9 mouse cellular contexts compared by ENCODE assay signal in genomic region chr3:142439591-142440093, GRCm38 (mm10). TPM values are rescaled to one million over a fixed set of nuclear protein-coding genes. Genes with fewer than 3 reads are reported as not detected.
DNase-seq lines count a peak whose midpoint lies in the region; ATAC-seq and TF ChIP-seq lines count a peak whose summit lies in the region.
"Had no signal": no experiment of that assay in that cellular context is flagged by ENCODE, and none has a peak within 500 bp of the region (broad histone marks: within the 10 kb centered on the region; RNA-seq: fewer than 3 reads in every experiment).

No protein-coding gene starts in this region.

- no peak overlapping the region for H3K4me3 ChIP-seq in embryonic facial prominence, embryonic 14.5 days (ENCODE audit: low read depth, low read length)
- H3K4me3 ChIP-seq in lung, embryonic 16.5 days (ENCODE audit: low read length), result no peak overlapping the region

- peaks cover 6% of the 10 kb centered on the region for H3K4me1 ChIP-seq in embryonic facial prominence, embryonic 14.5 days (ENCODE audit: control insufficient read depth, insufficient read depth, low read length)
- H3K4me1 ChIP-seq in lung, embryonic 16.5 days (replicated peaks; ENCODE audit: control insufficient read depth, insufficient read depth, low read length), result peaks cover 17% of the 10 kb centered on the region

- TF ChIP-seq CTCF in Patski (IDR thresholded peaks at IDR 0.05), result no peak

- no peak overlapping the region for H3K4me2 ChIP-seq in embryonic facial prominence, embryonic 14.5 days (ENCODE audit: low read depth, low read length)
- peak overlapping the region; percentile 41 for H3K4me2 ChIP-seq in lung, embryonic 16.5 days (ENCODE audit: low read depth, low read length)

- CTCF ChIA-PET in Patski (lab: Charles Lee), result interaction anchor here (1.0 to 15.4 kb wide), 3 partner anchors 12 to 46 kb away, joined by 3 to 155 read pairs (median 46); no protein-coding TSS in a partner anchor

- in situ Hi-C loops in Patski (cut with MboI; ENCODE audit: low pct_unique_long_range_greater_than_20kb), result loop anchor here (5.0 kb wide), 2 partner anchors 47 to 132 kb away; no protein-coding TSS in a partner anchor

- POLR2A ChIA-PET in Patski (lab: Charles Lee), result interaction anchor here (1.4 to 2.8 kb wide), 2 partner anchors 16 to 46 kb away, joined by 4 to 14 read pairs; no protein-coding TSS in a partner anchor

- no peaks in the 10 kb centered on the region for H3K27me3 ChIP-seq in Patski
- H3K27me3 ChIP-seq in embryonic facial prominence, embryonic 14.5 days (replicated peaks; ENCODE audit: control insufficient read depth, insufficient read depth, low read length), result no peaks in the 10 kb centered on the region
- H3K27me3 ChIP-seq in lung, embryonic 16.5 days (ENCODE audit: control insufficient read depth, insufficient read depth, low read depth, low read length), result no peaks in the 10 kb centered on the region

- ATAC-seq in Patski, result peak; percentile 97
- 0 out of 2 replicates have a peak, but pooled peaks have one; percentile 50 for ATAC-seq in embryonic facial prominence, embryonic 14.5 days (ENCODE audit: low read depth)
- ATAC-seq in lung, embryonic 16.5 days (ENCODE audit: low read depth), result peak; percentile 81

- intact Hi-C loops in heart, postnatal 25 days (cut with DNase I), result loop anchor here (2.0 kb wide), 1 partner anchor 17 kb away; no protein-coding TSS in a partner anchor

- 33% methylated on average over 7 of the region's 7 CpGs for WGBS in embryonic facial prominence, embryonic 14.5 days
- 14% methylated on average over 7 of the region's 7 CpGs for WGBS in lung, embryonic 16.5 days

- H3K36me3 ChIP-seq in embryonic facial prominence, embryonic 14.5 days (ENCODE audit: control insufficient read depth, insufficient read depth, low read length), result no peaks in the 10 kb centered on the region
- no peaks in the 10 kb centered on the region for H3K36me3 ChIP-seq in lung, embryonic 16.5 days (ENCODE audit: control insufficient read depth, insufficient read depth, low read length)

- DNase-seq in Patski (ENCODE audit: low read depth, low spot score), result peak; percentile 79
- peak; percentile 55 for DNase-seq in embryonic facial prominence, embryonic 14.5 days (ENCODE audit: low spot score)
- peak; percentile 62 for DNase-seq in heart, postnatal 25 days (ENCODE audit: low spot score)
- DNase-seq in cerebellum, adult 18-20 months, result no peak
- DNase-seq in right cerebral cortex, postnatal 14 days, result no peak
- no peak for DNase-seq in cerebellum, adult 9-10 months
- no peak for DNase-seq in spleen, postnatal 14 days (ENCODE audit: low spot score in 2 of 2)

- H3K27ac ChIP-seq in embryonic facial prominence, embryonic 14.5 days (replicated peaks; ENCODE audit: low read depth, low read length), result 0 out of 2 replicates have a peak overlapping the region, but pooled peaks have one; percentile 1
- peak overlapping the region; percentile 70; the same call in 1 of the 2 replicates for H3K27ac ChIP-seq in lung, embryonic 16.5 days (ENCODE audit: low read length)
- H3K27ac ChIP-seq: macrophage had no signal

- H3K9ac ChIP-seq in embryonic facial prominence, embryonic 14.5 days (ENCODE audit: low read depth, low read length), result no peak overlapping the region
- no peak overlapping the region for H3K9ac ChIP-seq in lung, embryonic 16.5 days (ENCODE audit: low read length)

- H3K9me3 ChIP-seq in embryonic facial prominence, embryonic 14.5 days (ENCODE audit: control insufficient read depth, low read length), result no peaks in the 10 kb centered on the region
- H3K9me3 ChIP-seq in lung, embryonic 16.5 days (ENCODE audit: control insufficient read depth, low read length), result no peaks in the 10 kb centered on the region

RNA-seq across cellular contexts. Expression of gene Pdlim5, which starts 44.1 kb away (rescaled TPM):
- polyA plus RNA-seq in Patski (2021), result 145 TPM
- 63.6 and 84.5 TPM in 2 replicates for polyA plus RNA-seq in embryonic facial prominence, embryonic 14.5 days (2014; fragmentation: Nextera tagmentation; extraction: Ambion mirVana)
- 100 to 1,000 TPM; 808 to 915 TPM for total RNA-seq in heart, postnatal 25 days (2021)
- 28.3 and 33.4 TPM in 2 replicates for polyA plus RNA-seq in lung, embryonic 16.5 days (2015; fragmentation: Nextera tagmentation; extraction: Ambion mirVana)

RNA-seq across cellular contexts. Expression of gene Gbp5, which starts 54.1 kb away (rescaled TPM):
- polyA plus RNA-seq in Patski (2021), result 0.13 TPM
- polyA plus RNA-seq in embryonic facial prominence, embryonic 14.5 days (2014; fragmentation: Nextera tagmentation; extraction: Ambion mirVana), result 0.17 TPM in 1 of 2 replicates, not detected in the other
- total RNA-seq in heart, postnatal 25 days (2021), result 1 to 10 TPM; 7.3 to 8.7 TPM
- 0.28 and 0.33 TPM in 2 replicates for polyA plus RNA-seq in lung, embryonic 16.5 days (2015; fragmentation: Nextera tagmentation; extraction: Ambion mirVana)

Comparison
In these comparisons a context has a peak if more than half of its experiments do, and no peak if none do; other contexts are left out.
1. DNase-seq: peak in Patski (single experiment), embryonic facial prominence, embryonic 14.5 days (single experiment) and heart, postnatal 25 days (single experiment); none in cerebellum, adult 18-20 months (0 of 2), right cerebral cortex, postnatal 14 days (single experiment), cerebellum, adult 9-10 months (single experiment) and spleen, postnatal 14 days (0 of 2).
2. Peak in every context shown above with its lines, with median percentiles within 50 percentile points of each other: ATAC-seq.